Mouse (Mus musculus) monocyte, adult 59 days (primary cell): ENCODE results near the gene Tcap. TPM values are rescaled to one million over a fixed set of nuclear protein-coding genes. Genes with fewer than 3 reads are reported as not detected.

Experiments used
- total RNA-seq, 2 experiments: library from RNA; stranded (reverse); gene quantifications; one replicate each; pipeline ENCODE4 v1.2.4; 2023

The Tcap gene
- not detected for total RNA-seq

GRCm38 (mm10) chr11:98383261-98384030 lies at the start of gene Tcap:
Gene Tcap, plus strand, starts transcription at chr11:98383811.

GRCm38 (mm10) chr11:98348083-98348961 lies 35.3 kb upstream of the Tcap start, which contains the start of gene Ppp1r1b:
Gene Ppp1r1b, plus strand, starts transcription at chr11:98348404.

GRCm38 (mm10) chr11:98358161-98359083 lies 25.2 kb upstream of the Tcap start, which contains the start of gene Stard3:
Gene Stard3, plus strand, starts transcription at chr11:98358368.

GRCm38 (mm10) chr11:98385638-98386585 lies 2.3 kb downstream of the Tcap start, which contains the start of gene Pnmt:
Gene Pnmt, plus strand, starts transcription at chr11:98386450.

GRCm38 (mm10) chr11:98400161-98400726 lies 16.6 kb downstream of the Tcap start, which contains the start of gene Pgap3:
Gene Pgap3, minus strand, starts transcription at chr11:98400490.

GRCm38 (mm10) chr11:98412273-98412796 lies 28.7 kb downstream of the Tcap start, which contains the start of gene Erbb2:
Gene Erbb2, plus strand, starts transcription at chr11:98412470.

Other genes starting within 250 kb of the Tcap start
- 10 to 100 TPM; 45.8 to 48.2 TPM for gene Fbxl20, start 233.4 kb upstream of the Tcap start, total RNA-seq
- 10 to 100 TPM; 48.0 to 52.5 TPM for gene Med1, start 190.5 kb upstream of the Tcap start, total RNA-seq
- gene Cdk12, start 180.8 kb upstream of the Tcap start, total RNA-seq: 10 to 100 TPM; 71.2 to 74.7 TPM
- not detected for gene Neurod2, start 54.2 kb upstream of the Tcap start, total RNA-seq
- not detected for gene Ppp1r1b, start 35.4 kb upstream of the Tcap start, total RNA-seq
- gene Stard3, start 25.4 kb upstream of the Tcap start, total RNA-seq: 10 to 100 TPM; 69.1 to 91.2 TPM
- not detected for gene Pnmt, start 2.6 kb downstream of the Tcap start, total RNA-seq
- gene Pgap3, start 16.7 kb downstream of the Tcap start, total RNA-seq: 1 to 10 TPM; 4.0 to 4.1 TPM
- gene Erbb2, start 28.7 kb downstream of the Tcap start, total RNA-seq: 1 to 10 TPM; 3.2 to 4.6 TPM
- gene Mien1, start 55.2 kb downstream of the Tcap start, total RNA-seq: 10 to 100 TPM; 55.1 to 60.0 TPM
- gene Grb7, start 62.6 kb downstream of the Tcap start, total RNA-seq: not detected
- gene Ikzf3, start 162.2 kb downstream of the Tcap start, total RNA-seq: 10 to 100 TPM; 19.1 to 27.8 TPM
- 1 to 10 TPM in 1 of 2 experiments, not detected in 1; 3.4 TPM for gene Zpbp2, start 167.3 kb downstream of the Tcap start, total RNA-seq
- gene Ormdl3, start 203.6 kb downstream of the Tcap start, total RNA-seq: 10 to 100 TPM; 10.9 to 11.8 TPM
- gene Lrrc3c, start 214.5 kb downstream of the Tcap start, total RNA-seq: not detected
- 10 to 100 TPM; 15.7 to 17.2 TPM for gene Gm12355, start 241.8 kb downstream of the Tcap start, total RNA-seq
- gene Gsdma3, start 242.5 kb downstream of the Tcap start, total RNA-seq: not detected